Mouse (Mus musculus): ENCODE measurements around the gene Gm9780. TPM values are rescaled to one million over a fixed set of nuclear protein-coding genes. Genes with fewer than 3 reads are reported as not detected.
"Not testable (repeated sequence)": the region's sequence is repeated elsewhere in the genome, so short reads cannot be mapped to it uniquely, and the experiment has no call there.

Gm9780 gene
- total RNA-seq (2021): 10 to 100 TPM; 17.5 to 18.8 TPM
- long read RNA-seq, transcript Gm9780-202 (4 exons, 1,394 nt): major isoform, 14 of 16 reads
- long read RNA-seq, partial matches to known transcripts: 1 of 16 reads
- long read RNA-seq, other reads (novel, unspliced or antisense): 1 of 16 reads

DNA sequence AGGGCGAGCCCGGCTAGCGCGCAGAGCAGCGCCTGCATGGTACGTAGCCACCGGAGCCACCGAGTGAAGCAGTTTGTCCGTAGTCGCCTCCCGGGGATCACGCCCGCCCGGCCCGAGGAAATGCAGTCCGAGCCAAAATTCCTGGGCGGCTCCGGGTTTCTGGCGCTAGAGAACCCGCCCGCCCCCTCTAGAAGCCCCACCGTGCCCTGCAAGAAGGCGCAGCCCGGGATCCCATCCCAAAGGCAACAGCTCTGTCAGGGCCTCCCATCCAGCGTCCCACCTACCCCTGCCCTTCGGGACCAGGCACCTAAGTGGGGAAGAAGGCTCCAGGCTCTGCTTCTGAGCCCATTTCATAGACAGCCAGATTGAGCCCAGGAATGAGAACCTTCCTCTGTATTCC is at the start of gene Gm9780:
TSS of gene Gm9780 (minus strand) at position 101 of the 400 bp plus-strand sequence.
- not testable (repeated sequence) for DNase-seq (ENCODE audit: low spot score in 2 of 2)

DNA sequence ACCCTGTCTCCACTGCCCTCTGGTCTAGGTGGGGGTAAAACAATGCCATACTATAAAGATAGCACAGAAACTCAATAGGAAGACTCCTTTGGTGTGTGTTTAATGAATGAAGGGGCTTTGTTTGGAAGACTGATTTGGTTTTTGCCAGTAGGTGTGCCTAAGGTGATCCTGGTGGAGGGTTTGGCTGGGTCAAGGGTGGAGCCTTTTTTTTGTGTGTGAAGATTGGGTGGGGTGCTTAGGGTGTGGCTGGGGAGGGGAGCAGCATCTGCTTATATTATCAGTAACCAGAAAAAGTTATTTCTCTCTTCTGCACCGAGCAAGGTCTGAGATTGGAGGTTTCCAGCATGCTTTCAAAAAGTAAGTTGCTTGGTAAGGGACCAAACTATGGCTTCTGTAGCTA is 39.5 kb upstream of the Gm9780 start, which contains the start of gene Cphx3:
TSS of gene Cphx3 (plus strand) at position 301 of the 400 bp plus-strand sequence.
- not testable (repeated sequence) for DNase-seq (ENCODE audit: low spot score in 2 of 2)

DNA sequence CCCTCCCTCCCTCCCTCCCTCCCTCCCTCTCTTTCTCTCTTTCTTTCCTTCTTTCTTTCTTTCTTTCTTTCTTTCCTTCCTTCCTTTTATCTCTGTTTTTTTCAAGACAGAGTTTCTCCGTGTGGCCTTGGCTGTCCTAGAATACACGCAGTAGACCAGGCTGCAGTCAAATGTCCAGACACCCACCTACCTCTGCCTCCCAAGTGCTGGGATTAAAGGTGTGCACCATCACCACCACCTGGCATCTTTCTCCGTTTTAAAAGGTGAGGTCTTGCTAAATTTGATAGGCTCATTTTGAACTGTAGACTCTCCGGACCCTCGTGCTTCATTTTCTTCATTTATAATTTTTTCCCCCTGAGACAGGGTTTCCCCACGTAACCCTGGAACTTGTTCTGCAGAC is 38.7 kb upstream of the Gm9780 start, which contains the start of gene Cphx2:
TSS of gene Cphx2 (plus strand) at position 301 of the 400 bp plus-strand sequence.
- not testable (repeated sequence) for DNase-seq (ENCODE audit: low spot score in 2 of 2)

DNA sequence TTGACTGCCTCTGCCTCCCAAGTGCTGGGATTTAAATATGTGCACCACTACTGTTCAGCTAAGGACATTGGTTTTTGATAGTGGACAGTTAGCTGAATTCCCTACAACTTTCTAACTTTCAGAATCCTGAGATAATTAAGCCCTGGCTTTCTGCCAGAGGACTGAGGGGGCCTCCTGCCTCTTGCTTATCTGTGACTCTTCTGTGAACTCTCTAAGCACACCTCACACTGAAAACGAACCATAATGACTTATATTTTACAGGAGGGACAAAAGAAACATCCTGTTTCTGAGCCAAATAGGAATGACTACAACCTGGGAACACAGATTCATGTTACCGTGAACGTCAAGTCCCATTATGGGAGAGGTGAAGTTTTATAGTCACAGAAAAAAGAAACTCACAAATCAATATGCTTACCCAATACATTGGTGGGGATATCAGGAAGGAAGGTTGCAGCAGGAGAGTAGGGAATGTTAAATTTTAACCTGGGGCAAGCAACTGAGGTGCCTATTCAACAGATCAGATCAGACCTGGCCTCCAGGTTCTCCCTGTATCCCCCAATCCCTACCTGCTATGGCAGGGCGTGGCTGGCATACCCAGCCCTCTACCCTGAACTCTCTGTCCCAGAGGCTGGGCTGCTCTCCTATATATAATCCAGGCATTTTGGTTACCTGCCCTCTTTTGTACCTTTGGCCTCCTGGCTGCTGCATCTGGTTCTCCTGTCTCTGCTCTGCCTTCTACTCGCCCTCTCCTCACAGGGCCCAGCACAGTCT is 34.3 kb upstream of the Gm9780 start:
- DNase-seq (ENCODE audit: low spot score in 2 of 2): not testable (repeated sequence)

DNA sequence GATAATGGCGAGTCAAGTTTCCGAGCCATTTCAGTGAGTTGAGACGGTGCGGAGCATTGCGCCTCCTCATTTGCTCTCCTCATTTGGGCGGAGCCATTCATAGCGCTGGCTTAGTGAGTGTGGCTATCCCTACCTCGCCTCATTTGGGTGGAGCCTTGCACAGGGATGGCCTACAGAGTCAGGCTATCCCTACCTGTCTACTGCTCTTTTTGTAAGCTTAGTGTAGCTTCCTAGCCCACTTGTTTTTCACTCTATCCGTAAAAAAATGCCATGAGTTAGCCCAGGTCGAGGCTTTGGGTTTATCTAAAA is 24.8 kb upstream of the Gm9780 start, which contains the start of gene Tmem254c:
TSS of gene Tmem254c (minus strand) at position 31 of the 309 bp plus-strand sequence.
- not testable (repeated sequence) for DNase-seq (ENCODE audit: low spot score in 2 of 2)

DNA sequence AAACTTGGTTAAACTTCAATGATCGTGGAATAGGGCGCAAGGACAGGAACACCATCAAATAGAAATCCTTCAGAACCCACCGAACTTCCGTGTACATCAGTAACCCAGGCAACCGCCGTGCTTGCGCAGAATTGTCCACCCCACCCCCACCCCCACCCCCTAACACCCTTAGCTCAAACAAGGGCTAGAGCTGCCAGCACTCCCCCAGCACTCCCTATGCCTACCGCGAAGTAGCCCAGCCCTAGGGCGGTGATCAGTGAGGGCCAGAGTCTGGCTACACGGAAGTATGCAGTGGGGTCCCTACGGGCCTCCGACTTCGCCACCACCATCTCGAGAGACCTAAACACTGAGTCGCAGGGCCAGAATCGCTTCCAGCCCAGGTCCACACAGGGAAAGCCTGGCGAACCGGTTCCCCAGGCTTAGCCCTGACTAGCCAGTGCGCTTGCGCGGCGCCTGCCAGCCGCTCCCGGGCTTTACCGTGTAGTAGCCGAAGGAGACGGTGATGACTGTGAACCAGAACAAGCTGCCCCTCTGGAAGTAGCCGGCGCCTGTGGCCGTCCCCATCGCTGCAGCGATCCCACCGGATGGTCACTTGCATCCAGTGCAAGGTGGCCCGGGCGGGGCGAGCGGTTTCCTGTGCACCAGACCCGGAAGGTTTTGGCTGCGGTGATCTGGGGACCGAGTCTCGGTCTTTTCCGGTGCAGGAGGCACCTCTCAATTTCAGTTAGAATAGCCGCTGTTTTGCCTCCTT is 24.2 kb upstream of the Gm9780 start:
- not testable (repeated sequence) for DNase-seq (ENCODE audit: low spot score in 2 of 2)

DNA sequence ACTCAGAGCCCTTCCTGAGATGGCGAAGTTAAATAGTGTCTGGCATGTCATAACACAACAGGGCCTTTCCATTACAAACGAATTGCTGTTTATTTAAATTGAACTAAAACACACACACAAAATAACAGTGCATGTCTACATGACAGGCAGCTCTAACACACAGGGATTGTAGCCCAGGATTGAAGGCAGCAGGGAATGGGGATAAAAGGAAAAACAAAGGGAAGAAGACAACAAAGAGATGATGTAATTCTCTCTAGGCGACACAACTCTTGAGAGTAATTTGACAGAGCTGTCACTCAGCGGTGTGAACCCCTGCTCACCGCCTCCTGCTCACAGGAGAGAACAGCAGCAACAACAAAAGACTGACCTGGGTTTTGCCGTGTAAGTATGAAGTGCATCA is 16.9 kb upstream of the Gm9780 start:
- DNase-seq (ENCODE audit: low spot score in 2 of 2): not testable (repeated sequence)

DNA sequence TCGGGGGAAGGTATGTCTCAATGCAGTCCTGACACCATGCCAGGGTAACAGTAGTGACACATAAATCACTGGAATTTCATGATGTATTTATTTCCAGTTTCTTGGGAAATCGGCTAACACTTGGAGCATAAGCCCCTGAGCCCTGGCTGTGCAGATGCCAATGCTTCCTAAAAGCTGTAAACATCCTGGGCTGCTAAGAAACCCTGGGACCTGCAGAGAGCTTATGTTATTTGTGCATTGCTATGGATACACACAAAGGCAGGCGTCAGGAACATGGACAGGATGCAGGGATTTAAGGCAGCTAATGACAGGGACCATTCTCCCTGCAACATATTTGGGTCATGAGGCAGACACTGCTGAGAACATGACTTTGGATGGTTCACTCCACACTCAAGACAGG is 15.7 kb upstream of the Gm9780 start:
- not testable (repeated sequence) for DNase-seq (ENCODE audit: low spot score in 2 of 2)

DNA sequence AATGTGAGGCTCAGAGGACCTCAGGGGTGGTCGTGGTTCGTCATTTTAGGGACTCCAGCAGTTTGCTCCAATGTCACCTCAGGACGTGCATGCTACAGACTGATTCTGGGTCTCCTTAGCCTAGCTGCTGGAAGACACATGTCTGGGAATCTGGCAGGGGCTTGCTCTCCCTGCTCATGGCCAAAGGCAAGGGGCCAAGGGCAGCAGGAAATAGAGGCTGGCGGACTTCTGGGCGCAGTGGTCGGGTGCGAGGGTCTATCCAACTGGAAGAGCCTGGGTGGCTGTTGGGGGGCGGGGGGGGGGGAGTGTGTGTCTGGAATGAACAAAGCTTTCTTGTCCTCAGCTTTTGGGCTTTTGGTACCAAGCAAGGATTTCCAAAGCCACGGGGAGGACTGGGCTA is 6.3 kb upstream of the Gm9780 start:
- DNase-seq (ENCODE audit: low spot score in 2 of 2): not testable (repeated sequence)

DNA sequence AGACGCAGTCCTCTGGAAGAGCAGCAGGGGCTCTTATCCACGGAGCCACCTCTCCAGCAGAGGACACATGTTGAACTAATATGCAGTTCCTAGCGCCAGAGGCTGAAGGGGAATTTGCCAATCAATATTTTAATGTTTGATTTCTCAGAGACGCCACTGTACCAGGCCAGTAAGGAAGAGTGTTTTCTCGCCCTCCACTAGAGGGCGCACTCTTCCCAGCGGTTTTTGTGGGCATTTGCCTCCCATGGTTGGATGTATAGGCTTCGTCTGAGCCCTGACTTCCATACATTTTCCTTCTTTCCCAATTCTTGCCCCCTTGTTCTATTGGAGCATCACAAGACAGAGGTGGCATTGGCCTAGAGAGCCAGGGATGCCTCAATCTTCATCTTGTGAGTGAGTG is 4.5 kb upstream of the Gm9780 start:
- DNase-seq (ENCODE audit: low spot score in 2 of 2): not testable (repeated sequence)

DNA sequence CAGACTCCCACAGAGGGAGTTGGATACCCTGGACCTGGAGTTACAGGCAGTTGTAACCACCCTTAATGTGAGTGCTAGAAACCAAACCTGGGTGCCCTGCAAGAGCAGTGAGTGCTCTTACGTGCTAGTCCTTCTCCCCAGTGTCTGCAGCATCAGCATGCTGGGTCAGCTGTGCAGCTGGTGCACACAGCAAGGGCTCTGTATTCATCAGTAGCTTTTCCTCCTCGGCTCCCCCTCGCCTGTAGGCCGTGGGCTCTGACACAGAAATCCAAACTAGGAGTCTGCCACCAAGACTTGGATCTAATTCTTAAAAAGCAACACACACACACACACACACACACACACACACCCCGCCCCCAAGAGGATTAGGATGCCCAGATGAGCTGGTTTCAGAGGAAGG is 2.5 kb upstream of the Gm9780 start:
- DNase-seq (ENCODE audit: low spot score in 2 of 2): not testable (repeated sequence)

DNA sequence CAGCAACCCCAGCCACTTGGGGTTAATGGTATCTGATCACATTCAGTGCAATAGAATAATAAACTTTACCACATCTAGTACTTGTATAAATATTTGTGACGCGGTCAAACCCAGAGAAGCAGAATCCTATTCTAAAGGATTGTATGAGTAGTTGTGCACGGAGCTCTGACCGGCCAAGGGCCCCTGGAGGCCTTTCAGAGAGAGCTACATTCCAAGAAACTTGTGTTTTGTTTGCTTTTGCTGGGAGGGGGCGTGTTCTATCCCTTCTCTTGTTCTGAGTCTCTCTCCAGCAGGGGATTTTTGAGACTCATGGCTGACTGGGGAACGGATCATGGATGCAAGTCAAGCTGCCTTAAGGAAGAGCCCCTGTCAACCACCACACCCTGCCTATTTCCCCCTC is 7.1 kb downstream of the Gm9780 start:
- DNase-seq (ENCODE audit: low spot score in 2 of 2): not testable (repeated sequence)

DNA sequence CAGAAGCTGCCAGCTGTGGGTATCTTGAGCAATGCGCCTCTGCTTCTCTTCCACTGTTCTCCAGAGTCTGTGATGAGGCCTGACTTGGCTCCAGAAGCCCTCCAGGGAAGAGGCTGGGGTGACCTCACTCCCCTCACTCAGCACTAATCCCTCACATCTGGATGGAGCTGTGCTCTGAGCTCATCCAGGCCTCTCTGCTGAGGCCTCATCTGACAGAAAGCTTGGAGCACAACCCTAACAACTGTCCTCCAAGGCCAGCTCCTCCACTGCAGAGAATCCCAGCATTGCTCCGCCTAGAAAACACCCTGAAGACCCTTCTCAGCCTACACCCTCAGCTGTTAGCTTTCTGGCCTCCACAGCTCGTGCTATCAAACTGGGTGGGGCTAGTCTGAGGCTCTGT is 8.1 kb downstream of the Gm9780 start:
- DNase-seq (ENCODE audit: low spot score in 2 of 2): not testable (repeated sequence)

DNA sequence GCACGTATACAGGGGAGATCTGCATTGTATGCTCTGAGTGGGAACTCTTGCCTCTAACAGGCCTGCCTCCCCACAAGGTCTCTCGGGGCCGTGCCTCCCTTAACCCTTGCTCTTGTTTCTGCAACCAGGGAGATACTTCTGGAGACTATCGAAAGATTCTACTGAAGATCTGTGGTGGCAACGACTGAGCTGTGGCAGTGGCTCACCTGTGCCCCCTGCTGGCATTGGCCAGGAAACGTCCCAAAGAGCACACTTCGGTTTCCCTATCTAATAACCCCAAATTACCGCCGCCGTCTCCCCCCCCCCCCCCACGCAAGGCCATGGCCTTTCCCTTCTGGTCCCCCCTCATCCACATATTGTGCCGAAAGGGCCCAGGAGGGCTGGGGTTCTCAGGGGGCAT is 16.9 kb downstream of the Gm9780 start:
- DNase-seq (ENCODE audit: low spot score in 2 of 2): not testable (repeated sequence)

DNA sequence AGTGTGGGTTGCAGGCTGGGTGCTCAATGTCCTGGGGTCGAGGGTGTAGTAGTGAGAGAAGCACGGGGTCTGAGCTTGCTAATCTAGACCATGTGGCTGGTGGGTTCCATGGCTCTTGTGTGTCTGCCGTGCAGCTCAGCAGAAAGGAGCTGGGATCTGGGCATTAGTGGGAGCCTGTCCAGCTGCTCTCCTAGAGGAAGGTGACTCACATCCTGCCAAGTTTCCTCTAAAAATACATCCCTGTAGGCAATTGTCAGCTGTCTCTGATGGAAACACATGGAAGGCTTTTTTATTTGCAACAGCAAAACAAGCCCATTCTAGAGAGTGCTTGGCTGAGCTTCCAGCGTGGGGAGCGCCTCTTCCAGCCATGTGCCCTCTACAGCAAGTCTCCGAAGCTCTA is 19.7 kb downstream of the Gm9780 start:
- DNase-seq (ENCODE audit: low spot score in 2 of 2): not testable (repeated sequence)

DNA sequence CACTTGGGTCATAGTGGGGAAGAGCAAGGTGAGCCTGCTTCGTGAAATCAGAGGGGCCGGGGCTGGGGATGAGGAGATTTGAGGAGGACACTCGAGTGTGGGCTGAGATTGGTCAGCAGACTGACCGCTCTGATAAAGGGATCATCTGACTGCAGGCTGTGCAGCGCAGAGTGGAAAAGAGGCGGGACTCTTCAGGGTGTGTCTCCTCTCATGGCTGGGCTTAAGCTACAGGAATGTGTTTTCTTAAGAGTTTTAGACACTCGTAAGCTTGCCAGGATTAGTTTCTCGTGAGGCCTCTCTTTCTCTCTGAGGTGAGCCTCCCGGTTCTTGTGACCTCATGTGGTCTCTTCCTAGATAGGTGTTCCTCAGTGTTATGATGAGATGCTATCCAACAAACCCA is 21.0 kb downstream of the Gm9780 start:
- not testable (repeated sequence) for DNase-seq (ENCODE audit: low spot score in 2 of 2)

DNA sequence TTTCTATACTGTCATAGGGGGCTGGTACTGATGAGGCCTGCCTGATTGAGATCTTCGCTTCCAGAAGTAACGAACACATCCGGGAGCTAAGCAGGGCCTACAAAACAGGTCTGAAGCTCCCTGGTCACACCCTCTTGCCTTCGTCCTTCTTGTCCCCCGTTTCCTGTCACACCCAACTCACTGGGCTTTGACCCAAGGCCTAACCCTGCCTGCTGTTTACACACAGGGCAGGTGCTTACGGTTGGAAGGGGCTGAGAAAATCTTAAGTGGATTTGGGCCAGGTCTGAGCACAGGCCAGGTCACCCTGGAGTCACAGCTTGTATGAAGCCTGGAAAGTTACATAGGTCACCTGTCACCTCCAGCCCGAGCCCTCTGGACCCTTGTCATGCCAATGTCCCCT is 26.1 kb downstream of the Gm9780 start:
- not testable (repeated sequence) for DNase-seq (ENCODE audit: low spot score in 2 of 2)

DNA sequence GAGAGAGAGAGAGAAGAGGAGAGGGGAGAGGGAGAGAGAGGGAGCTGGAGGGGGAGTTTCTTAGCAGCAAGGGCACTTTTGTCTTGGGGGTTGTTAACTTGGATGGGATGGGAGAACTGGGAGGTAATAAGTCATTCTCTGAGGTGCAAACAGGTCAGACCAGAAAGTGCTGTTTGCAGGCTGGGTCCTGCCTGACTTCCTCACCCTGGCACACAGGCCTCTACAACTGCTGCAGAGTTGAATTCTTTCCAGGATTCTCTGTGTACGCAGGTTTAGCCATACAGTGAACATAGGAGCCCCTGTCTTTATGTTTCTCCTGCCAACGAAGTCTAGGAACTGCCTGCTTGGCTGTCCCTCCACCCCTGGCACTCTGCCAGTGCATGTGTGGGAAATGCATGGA is 35.0 kb downstream of the Gm9780 start:
- not testable (repeated sequence) for DNase-seq (ENCODE audit: low spot score in 2 of 2)

DNA sequence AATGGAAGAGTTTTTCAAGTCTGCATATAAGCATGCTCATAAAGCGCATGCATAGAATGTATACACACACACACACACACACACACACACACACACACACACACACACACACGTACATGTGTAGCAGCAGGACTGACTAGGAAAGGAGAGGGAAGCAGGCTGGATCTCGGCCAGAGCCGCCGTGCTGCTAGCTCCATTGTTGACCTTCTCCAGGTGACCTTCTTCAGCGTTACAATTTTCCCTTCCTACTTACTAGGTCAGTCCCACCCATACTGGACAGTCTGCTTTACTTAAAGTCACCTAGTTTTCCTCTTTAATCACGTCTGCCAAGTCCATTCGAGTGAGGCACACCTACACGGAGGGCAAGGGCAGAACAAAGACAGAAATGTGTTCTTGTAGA is 60.6 kb downstream of the Gm9780 start:
- DNase-seq (ENCODE audit: low spot score in 2 of 2): peak in 1 of 2 experiments; percentile 9

DNA sequence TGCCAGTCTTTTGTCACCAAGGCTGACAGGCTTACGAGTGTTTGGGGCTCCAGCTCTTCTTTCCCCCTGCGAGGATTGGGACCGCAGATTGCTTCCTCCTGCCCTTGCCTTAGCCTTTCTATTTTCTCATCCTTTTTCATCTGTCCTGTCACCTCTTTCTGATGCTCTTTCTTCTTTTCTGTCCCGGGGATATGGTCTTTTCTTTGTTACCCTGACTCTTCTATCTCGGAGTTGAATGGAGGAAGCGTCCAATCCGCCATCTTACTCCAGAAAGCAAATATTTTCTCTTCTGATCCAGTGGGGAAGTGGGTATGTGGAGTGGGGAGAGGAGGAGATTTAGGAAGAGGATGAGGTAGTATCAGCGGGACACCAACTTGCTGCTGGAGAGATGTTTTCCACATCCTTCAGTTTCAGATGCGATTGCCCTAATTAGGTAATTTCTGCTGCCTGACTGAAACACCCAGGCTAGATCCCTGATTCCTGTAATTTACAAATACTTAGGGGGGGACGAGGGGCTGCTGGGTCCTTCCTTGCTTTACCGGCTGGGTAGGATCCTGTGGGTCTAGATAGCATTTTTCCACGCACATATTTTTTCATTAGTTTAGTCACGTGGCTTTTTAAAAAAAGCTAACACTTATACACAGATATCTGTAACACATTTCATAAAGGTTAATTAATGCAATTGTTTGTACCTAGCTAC is 63.1 kb downstream of the Gm9780 start:
- DNase-seq (ENCODE audit: low spot score in 2 of 2): peak in 1 of 2 experiments; percentile 9
